Mouse (Mus musculus) bone marrow, adult 2 months (tissue): Measurements from ENCODE around the gene Jph4. TPM values are rescaled to one million over a fixed set of nuclear protein-coding genes. Genes with fewer than 3 reads are reported as not detected.

Experiments
- H3K27ac ChIP-seq: fragments of 200-500 bp; 2 replicates; pipeline ENCODE4 v1.5.1; 2012; ENCODE audit warnings: low read depth, mild to moderate bottlenecking, control low read depth, inconsistent platforms, low read length; ENCODE audit not compliant: control insufficient read depth, poor library complexity, insufficient read depth
- H3K4me1 ChIP-seq: fragments of 200-500 bp; 2 replicates; pipeline ENCODE4 v1.6.1; 2011; ENCODE audit warnings: low read length; ENCODE audit not compliant: control insufficient read depth, insufficient read depth
- H3K4me3 ChIP-seq: fragments of 200-500 bp; replicated peaks from 2 replicates; pipeline ENCODE3; 2011; ENCODE audit warnings: mild to moderate bottlenecking, low read depth, low read length, control low read depth; ENCODE audit not compliant: control insufficient read depth
- CTCF ChIP-seq: fragments of 200-500 bp; IDR thresholded peaks from 2 replicates; pipeline ENCODE4 v1.5.1; 2011; ENCODE audit warnings: low read length, control low read depth; ENCODE audit not compliant: control insufficient read depth, insufficient read depth
- POLR2A ChIP-seq: fragments of 200-500 bp; IDR thresholded peaks from 2 replicates; pipeline ENCODE4 v1.6.1; 2011; ENCODE audit warnings: low read depth, mild to moderate bottlenecking, control low read depth, low read length, borderline replicate concordance; ENCODE audit not compliant: control insufficient read depth
- WGBS: fragments of 180-500 bp; shearing (Covaris S2); methylation state at CpG from one replicate; pipeline ENCODE4 v1.1.7; 2018; 5-methylcytosine and 5-hydroxymethylcytosine counted together
- polyA plus RNA-seq: library from polyadenylated mRNA; stranded (reverse); fragments of >200 nt; gene quantifications from 2 replicates; pipeline ENCODE4 v1.2.4, GENCODE M21; 2011; ENCODE audit warnings: low replicate concordance; ENCODE audit not compliant: missing spikeins, insufficient read depth, insufficient read length

Jph4 gene
- polyA plus RNA-seq, 1 experiment = not detected

GRCm38 (mm10) chr14:55105386-55105785 lies 11.3 kb downstream of the Jph4 start:
- Histone ChIP-seq H3K27ac (no peak overlapping the region), H3K4me3 (no peak overlapping the region), H3K4me1 (peaks cover 2% of the 10 kb centered on the region)
- TF ChIP-seq POLR2A (no peak), CTCF (no peak)
- WGBS = 10% methylated on average over 7 of the region's 7 CpGs

GRCm38 (mm10) chr14:55104365-55104764 lies 12.4 kb downstream of the Jph4 start:
- 90% methylated on average over 18 of the region's 18 CpGs for WGBS
- TF ChIP-seq CTCF = no peak
- TF ChIP-seq POLR2A = no peak

DNA sequence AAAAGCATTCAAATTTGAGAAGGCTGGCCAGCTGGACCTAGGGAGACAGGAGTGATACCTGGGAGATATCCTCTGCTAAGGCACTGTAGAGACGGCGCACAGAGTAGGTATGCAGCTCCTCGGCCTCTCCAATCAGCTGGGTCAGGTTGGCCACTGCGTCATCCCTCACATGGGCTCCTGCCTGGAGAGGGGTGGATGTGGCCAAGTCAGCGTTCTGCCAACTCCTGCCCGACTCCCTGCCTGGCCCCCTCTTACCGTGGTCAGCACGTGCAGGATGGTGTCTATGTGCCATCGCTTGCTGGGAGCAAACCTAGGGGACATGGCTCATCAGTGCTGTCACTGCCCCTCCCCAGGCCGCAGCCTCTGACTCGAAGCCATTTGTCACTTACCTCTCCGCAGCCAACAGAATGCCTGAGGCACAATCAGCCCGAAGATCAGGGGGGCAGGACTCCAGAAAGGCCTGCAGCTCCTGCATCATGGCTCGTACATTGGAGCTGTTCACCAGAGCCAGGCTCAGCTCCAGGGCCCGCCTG lies 14.4 kb downstream of the Jph4 start:
- WGBS = 82% methylated on average over 15 of the region's 15 CpGs
- H3K27ac ChIP-seq = no peak overlapping the region
- TF ChIP-seq POLR2A = peak; percentile 16; the same call in 1 of the 2 replicates
- TF ChIP-seq CTCF = no peak
- H3K4me3 ChIP-seq = no peak overlapping the region
- peaks cover 2% of the 10 kb centered on the region for H3K4me1 ChIP-seq

More at GRCm38 (mm10) chr14:55104365-55104764, 12.4 kb downstream of the Jph4 start:
- Histone ChIP-seq H3K4me1 (peaks cover 2% of the 10 kb centered on the region), H3K27ac (no peak overlapping the region), H3K4me3 (no peak overlapping the region)

- peaks cover 2% of the 10 kb centered on the region for H3K4me1 ChIP-seq
These were observed 15.1 kb downstream of the Jph4 start for GRCm38 (mm10) chr14:55101592-55101991.

GRCm38 (mm10) chr14:55098067-55098466 lies 18.7 kb downstream of the Jph4 start:
- peak; percentile 57 for TF ChIP-seq CTCF
- no peak for TF ChIP-seq POLR2A
- Histone ChIP-seq H3K4me1 (peaks cover 4% of the 10 kb centered on the region), H3K4me3 (no peak overlapping the region), H3K27ac (no peak overlapping the region)
- WGBS = 44% methylated on average over 4 of the region's 4 CpGs

More at GRCm38 (mm10) chr14:55101592-55101991, 15.1 kb downstream of the Jph4 start:
- 49% methylated on average over 4 of the region's 4 CpGs for WGBS
- Histone ChIP-seq H3K27ac (no peak overlapping the region), H3K4me3 (no peak overlapping the region)
- peak; percentile 50 for TF ChIP-seq CTCF
- no peak for TF ChIP-seq POLR2A

DNA sequence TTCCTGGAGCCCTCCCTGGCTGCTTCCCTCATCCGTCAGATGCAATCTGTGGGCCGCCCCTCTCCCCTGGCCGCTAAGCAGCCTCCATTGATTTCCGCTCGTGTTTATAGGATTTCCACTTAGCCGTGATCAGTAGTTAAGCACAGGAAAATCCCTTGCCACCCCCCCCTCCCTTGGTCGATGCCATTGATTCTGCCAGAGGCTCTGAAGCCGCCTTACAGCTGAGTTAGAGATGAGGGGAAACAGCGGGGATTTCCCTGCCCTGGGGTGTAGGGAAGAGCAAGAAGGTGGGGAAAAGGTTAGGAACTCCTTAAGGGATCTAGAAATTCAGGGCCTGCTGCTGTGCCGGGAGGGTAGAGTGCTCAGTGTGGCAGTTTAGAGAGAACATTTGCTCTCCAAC lies 19.1 kb downstream of the Jph4 start:
- no peak overlapping the region for H3K4me3 ChIP-seq
- peaks cover 4% of the 10 kb centered on the region for H3K4me1 ChIP-seq
- TF ChIP-seq CTCF = no peak
- no peak for TF ChIP-seq POLR2A
- WGBS = 80% methylated on average over 10 of the region's 10 CpGs
- no peak overlapping the region for H3K27ac ChIP-seq

GRCm38 (mm10) chr14:55096573-55097087 lies 20.1 kb downstream of the Jph4 start:
- 86% methylated on average over 9 of the region's 9 CpGs for WGBS
- TF ChIP-seq POLR2A (no peak), CTCF (no peak)
- Histone ChIP-seq H3K4me3 (no peak overlapping the region), H3K4me1 (peaks cover 4% of the 10 kb centered on the region), H3K27ac (no peak overlapping the region)

- TF ChIP-seq CTCF (no peak), POLR2A (no peak)
- Histone ChIP-seq H3K4me1 (peaks cover 4% of the 10 kb centered on the region), H3K27ac (no peak overlapping the region), H3K4me3 (peak overlapping the region; percentile 78)
- WGBS = 64% methylated on average over 12 of the region's 12 CpGs
These were observed 21.1 kb downstream of the Jph4 start for GRCm38 (mm10) chr14:55095671-55096070.
